Mouse (Mus musculus) myocyte (in vitro differentiated cells): Measurements from ENCODE around the gene Slc17a8. TPM values are rescaled to one million over a fixed set of nuclear protein-coding genes. Genes with fewer than 3 reads are reported as not detected.
A peak's percentile ranks its signal among the peaks of the same experiment; 100 is the strongest.

ENCODE experiments used
- H3K27me3 ChIP-seq: one replicate; pipeline ENCODE4 v1.6.1; 2011; ENCODE audit not compliant: control insufficient read depth, insufficient read depth, insufficient read length
- H3K36me3 ChIP-seq: one replicate; pipeline ENCODE4 v1.6.1; 2011; ENCODE audit not compliant: control insufficient read depth, insufficient read depth
- H3K4me2 ChIP-seq: one replicate; pipeline ENCODE4 v1.6.1; 2011; ENCODE audit warnings: low read depth, control low read depth
- H3K4me3 ChIP-seq: one replicate; pipeline ENCODE4 v1.5.1; 2011; ENCODE audit warnings: mild to moderate bottlenecking, control low read depth, moderate library complexity
- H3K79me2 ChIP-seq: one replicate; pipeline ENCODE4 v1.6.1; 2011; ENCODE audit not compliant: control insufficient read depth, insufficient read depth
- H3ac ChIP-seq: one replicate; pipeline ENCODE4 v1.6.1; 2011; ENCODE audit not compliant: control insufficient read depth, insufficient read length
- CEBPB ChIP-seq: IDR thresholded peaks from 2 replicates; pipeline ENCODE4 v1.6.1; 2011; ENCODE audit warnings: mild to moderate bottlenecking, moderate library complexity; ENCODE audit not compliant: poor library complexity, insufficient read depth, severe bottlenecking
- E2F4 ChIP-seq: IDR thresholded peaks from one replicate; pipeline ENCODE4 v1.6.1; 2011; ENCODE audit warnings: mild to moderate bottlenecking, control low read depth, moderate library complexity; ENCODE audit not compliant: insufficient read depth
- MAX ChIP-seq: IDR thresholded peaks from one replicate; pipeline ENCODE4 v1.6.1; 2011; ENCODE audit warnings: low read depth, mild to moderate bottlenecking, control low read depth
- MYOD1 ChIP-seq, 3 experiments: IDR thresholded peaks; one replicate each; pipeline ENCODE4 v1.6.1; 2011; ENCODE audit warnings: control low read depth in 2 of 3, low read depth in 2 of 3, mild to moderate bottlenecking in 2 of 3, moderate library complexity in 1 of 3; ENCODE audit not compliant: insufficient read length in 2 of 3, control insufficient read depth in 1 of 3
- MYOG ChIP-seq, 3 experiments: IDR thresholded peaks; one replicate each; pipeline ENCODE4 v1.6.1; 2011; ENCODE audit warnings: control low read depth in 2 of 3, low read depth in 2 of 3, mild to moderate bottlenecking in 2 of 3; ENCODE audit not compliant: insufficient read length in 2 of 3, control insufficient read depth in 1 of 3, insufficient read depth in 1 of 3
- POLR2A ChIP-seq: IDR thresholded peaks from one replicate; pipeline ENCODE4 v1.6.1; 2011; ENCODE audit warnings: low read depth, mild to moderate bottlenecking, control low read depth, moderate library complexity; ENCODE audit not compliant: insufficient read length
- POLR2AphosphoS2 ChIP-seq: IDR thresholded peaks from one replicate; pipeline ENCODE4 v1.6.1; 2011; ENCODE audit warnings: low read depth, control low read depth; ENCODE audit not compliant: insufficient read length
- REST ChIP-seq: IDR thresholded peaks from one replicate; pipeline ENCODE4 v1.6.1; 2011; ENCODE audit warnings: mild to moderate bottlenecking, control low read depth, moderate library complexity; ENCODE audit not compliant: insufficient read depth, insufficient read length
- SRF ChIP-seq: IDR thresholded peaks from one replicate; pipeline ENCODE4 v1.6.1; 2011; ENCODE audit warnings: low read depth; ENCODE audit not compliant: control insufficient read depth, insufficient read length
- TCF12 ChIP-seq: IDR thresholded peaks from one replicate; pipeline ENCODE4 v1.6.1; 2011; ENCODE audit warnings: mild to moderate bottlenecking, control low read depth; ENCODE audit not compliant: poor library complexity, insufficient read depth, severe bottlenecking
- TCF3 ChIP-seq: IDR thresholded peaks from one replicate; pipeline ENCODE4 v1.6.1; 2011; ENCODE audit warnings: low read depth, control low read depth; ENCODE audit not compliant: insufficient read length
- USF1 ChIP-seq: IDR thresholded peaks from one replicate; pipeline ENCODE4 v1.6.1; 2011; ENCODE audit warnings: low read depth, mild to moderate bottlenecking, control low read depth, moderate library complexity
- polyA plus RNA-seq: library from polyadenylated mRNA; unstranded; fragments of >200 nt; fragmentation: generic; extraction: Trizol; gene quantifications from one replicate; pipeline ENCODE4 v1.2.1, GENCODE M21; 2012; ENCODE audit warnings: missing spikeins

Gene Slc17a8
- polyA plus RNA-seq, 1 experiment, result not detected

- no peaks in the 10 kb centered on the region for H3K79me2 ChIP-seq
- TF ChIP-seq CEBPB (0 out of 2 replicates have a peak, but pooled peaks have one; percentile 14), E2F4 (no peak)
- peak within 1 kb of the TSS; percentile 30 for H3K4me2 ChIP-seq
- no peak within 1 kb of the TSS for H3K4me3 ChIP-seq
- H3K27me3 ChIP-seq, result no peaks in the 10 kb centered on the region
- no peak within 1 kb of the TSS for H3ac ChIP-seq
- no peaks in the 10 kb centered on the region for H3K36me3 ChIP-seq
These were observed 87.9 kb downstream of the Slc17a8 start, which contains the start of gene Nr1h4 for GRCm38 (mm10) chr10:89532929-89533727. Nr1h4 (minus strand) TSS chr10:89533585.

GRCm38 (mm10) chr10:89532451-89532850, 88.6 kb downstream of the Slc17a8 start:
- Histone ChIP-seq H3K27me3 (no peaks in the 10 kb centered on the region), H3K79me2 (no peaks in the 10 kb centered on the region), H3K4me2 (no peak overlapping the region), H3ac (no peak overlapping the region), H3K4me3 (no peak overlapping the region), H3K36me3 (no peaks in the 10 kb centered on the region)
- no peak for TF ChIP-seq CEBPB
- TF ChIP-seq MYOG (IDR thresholded peaks at IDR 0.05; ENCODE audit: control insufficient read depth in 1 of 3, insufficient read depth in 1 of 3, insufficient read length in 2 of 3, low read depth in 2 of 3), result no peak
- TF ChIP-seq POLR2A, result no peak
- TF ChIP-seq E2F4, result no peak
- no peak for TF ChIP-seq MAX
- no peak for TF ChIP-seq SRF
- TF ChIP-seq MYOD1 (IDR thresholded peaks at IDR 0.05; ENCODE audit: control insufficient read depth in 1 of 3, insufficient read length in 2 of 3, low read depth in 2 of 3), result no peak
- no peak for TF ChIP-seq REST
- TF ChIP-seq TCF12, result no peak
- TF ChIP-seq TCF3, result no peak
- no peak for TF ChIP-seq POLR2AphosphoS2
- no peak for TF ChIP-seq USF1

GRCm38 (mm10) chr10:89531976-89532375, 89.1 kb downstream of the Slc17a8 start:
- H3ac ChIP-seq, result no peak overlapping the region
- TF ChIP-seq E2F4 (no peak), MAX (no peak), POLR2A (no peak), POLR2AphosphoS2 (no peak), USF1 (no peak), TCF3 (no peak), REST (no peak), TCF12 (no peak), MYOD1 (IDR thresholded peaks at IDR 0.05; ENCODE audit: control insufficient read depth in 1 of 3, insufficient read length in 2 of 3, low read depth in 2 of 3) (no peak), SRF (no peak), MYOG (IDR thresholded peaks at IDR 0.05; ENCODE audit: control insufficient read depth in 1 of 3, insufficient read depth in 1 of 3, insufficient read length in 2 of 3, low read depth in 2 of 3) (no peak), CEBPB (no peak)
- H3K4me3 ChIP-seq, result no peak overlapping the region
- no peak overlapping the region for H3K4me2 ChIP-seq
- no peaks in the 10 kb centered on the region for H3K79me2 ChIP-seq
- H3K36me3 ChIP-seq, result no peaks in the 10 kb centered on the region
- no peaks in the 10 kb centered on the region for H3K27me3 ChIP-seq

- H3K27me3 ChIP-seq, result no peaks in the 10 kb centered on the region
- H3K79me2 ChIP-seq, result no peaks in the 10 kb centered on the region
- H3K4me3 ChIP-seq, result no peak overlapping the region
- H3K4me2 ChIP-seq, result peak overlapping the region; percentile 59
- peak in 2 of 3 experiments; percentile 66 to 68 for TF ChIP-seq MYOD1 (IDR thresholded peaks at IDR 0.05; ENCODE audit: control insufficient read depth in 1 of 3, insufficient read length in 2 of 3, low read depth in 2 of 3)
- no peak for TF ChIP-seq E2F4
- TF ChIP-seq MAX, result no peak
- TF ChIP-seq MYOG (IDR thresholded peaks at IDR 0.05; ENCODE audit: control insufficient read depth in 1 of 3, insufficient read depth in 1 of 3, insufficient read length in 2 of 3, low read depth in 2 of 3), result peak in 1 of 3 experiments; percentile 69
- no peak for TF ChIP-seq REST
- TF ChIP-seq TCF3, result peak; percentile 11
- peak; percentile 35 for TF ChIP-seq TCF12
- no peak for TF ChIP-seq POLR2A
- no peak for TF ChIP-seq POLR2AphosphoS2
- H3ac ChIP-seq, result no peak overlapping the region
- no peaks in the 10 kb centered on the region for H3K36me3 ChIP-seq
These were observed 89.8 kb downstream of the Slc17a8 start for GRCm38 (mm10) chr10:89531194-89531634.

- H3K4me2 ChIP-seq, result peak overlapping the region; percentile 56
- TF ChIP-seq MYOD1 (IDR thresholded peaks at IDR 0.05; ENCODE audit: control insufficient read depth in 1 of 3, insufficient read length in 2 of 3, low read depth in 2 of 3) (no peak), POLR2A (no peak), CEBPB (no peak), TCF12 (no peak), REST (no peak), TCF3 (no peak), E2F4 (no peak), POLR2AphosphoS2 (no peak), MAX (no peak), SRF (no peak), MYOG (IDR thresholded peaks at IDR 0.05; ENCODE audit: control insufficient read depth in 1 of 3, insufficient read depth in 1 of 3, insufficient read length in 2 of 3, low read depth in 2 of 3) (no peak)
- H3K27me3 ChIP-seq, result no peaks in the 10 kb centered on the region
- no peak overlapping the region for H3K4me3 ChIP-seq
- H3K79me2 ChIP-seq, result no peaks in the 10 kb centered on the region
- no peaks in the 10 kb centered on the region for H3K36me3 ChIP-seq
- no peak overlapping the region for H3ac ChIP-seq
These were observed 94.0 kb downstream of the Slc17a8 start for GRCm38 (mm10) chr10:89527054-89527453.
